Mouse (Mus musculus) ES-Bruce4 (cell line): ENCODE results near the gene Slc45a3. TPM values are rescaled to one million over a fixed set of nuclear protein-coding genes. Genes with fewer than 3 reads are reported as not detected.

Experiments
- H3K27ac ChIP-seq: 2 replicates; pipeline ENCODE4 v1.5.1; 2012; ENCODE audit warnings: low read length, inconsistent platforms; ENCODE audit not compliant: insufficient read depth
- H3K27me3 ChIP-seq: 2 replicates; pipeline ENCODE4 v1.6.1; 2012; ENCODE audit warnings: mild to moderate bottlenecking, low read length, inconsistent platforms; ENCODE audit not compliant: control insufficient read depth, poor library complexity, insufficient read depth, severe bottlenecking
- H3K36me3 ChIP-seq: 2 replicates; pipeline ENCODE4 v1.6.1; 2012; ENCODE audit warnings: inconsistent platforms, mild to moderate bottlenecking, low read length, moderate library complexity; ENCODE audit not compliant: control insufficient read depth, poor library complexity, insufficient read depth, severe bottlenecking
- H3K4me1 ChIP-seq: one replicate; pipeline ENCODE4 v1.8.1; 2011; ENCODE audit warnings: low read length; ENCODE audit not compliant: control insufficient read depth, insufficient read depth
- H3K4me3 ChIP-seq: 2 replicates; pipeline ENCODE4 v1.5.1; 2011; ENCODE audit warnings: low read depth, mild to moderate bottlenecking, low read length
- H3K9ac ChIP-seq: 2 replicates; pipeline ENCODE4 v1.6.1; 2012; ENCODE audit warnings: low read depth, mild to moderate bottlenecking, inconsistent platforms; ENCODE audit not compliant: poor library complexity, severe bottlenecking
- H3K9me3 ChIP-seq: replicated peaks from 2 replicates; pipeline ENCODE4 v1.6.1; 2012; ENCODE audit warnings: mild to moderate bottlenecking, low read length, inconsistent platforms; ENCODE audit not compliant: control insufficient read depth, poor library complexity, insufficient read depth, severe bottlenecking
- CTCF ChIP-seq: IDR thresholded peaks from one replicate; pipeline ENCODE4 v1.8.1; 2011; ENCODE audit warnings: low read depth, low read length
- EP300 ChIP-seq: IDR thresholded peaks from 2 replicates; pipeline ENCODE4 v1.6.1; 2011; ENCODE audit warnings: low read depth, low read length; ENCODE audit not compliant: insufficient read depth
- POLR2A ChIP-seq: IDR thresholded peaks from one replicate; pipeline ENCODE4 v1.8.1; 2011; ENCODE audit warnings: low read length; ENCODE audit not compliant: insufficient read depth
- polyA plus RNA-seq: library from polyadenylated mRNA; stranded (reverse); fragments of >200 nt; gene quantifications from 2 replicates; pipeline ENCODE4 v1.2.4, GENCODE M21; 2011; ENCODE audit warnings: low read depth; ENCODE audit not compliant: missing spikeins, insufficient read depth, insufficient read length

The Slc45a3 gene
- polyA plus RNA-seq, 1 experiment = 3.3 TPM

GRCm38 (mm10) chr1:132008881-132009644, 46.3 kb downstream of the Slc45a3 start:
- Histone ChIP-seq H3K4me1 (peaks cover 3% of the 10 kb centered on the region), H3K27ac (no peak overlapping the region), H3K27me3 (no peaks in the 10 kb centered on the region), H3K4me3 (peak overlapping the region; percentile 0; the same call in 1 of the 2 replicates), H3K9me3 (no peaks in the 10 kb centered on the region), H3K36me3 (no peaks in the 10 kb centered on the region), H3K9ac (peak overlapping the region; percentile 98)
- TF ChIP-seq CTCF (no peak), EP300 (no peak), POLR2A (no peak)

DNA sequence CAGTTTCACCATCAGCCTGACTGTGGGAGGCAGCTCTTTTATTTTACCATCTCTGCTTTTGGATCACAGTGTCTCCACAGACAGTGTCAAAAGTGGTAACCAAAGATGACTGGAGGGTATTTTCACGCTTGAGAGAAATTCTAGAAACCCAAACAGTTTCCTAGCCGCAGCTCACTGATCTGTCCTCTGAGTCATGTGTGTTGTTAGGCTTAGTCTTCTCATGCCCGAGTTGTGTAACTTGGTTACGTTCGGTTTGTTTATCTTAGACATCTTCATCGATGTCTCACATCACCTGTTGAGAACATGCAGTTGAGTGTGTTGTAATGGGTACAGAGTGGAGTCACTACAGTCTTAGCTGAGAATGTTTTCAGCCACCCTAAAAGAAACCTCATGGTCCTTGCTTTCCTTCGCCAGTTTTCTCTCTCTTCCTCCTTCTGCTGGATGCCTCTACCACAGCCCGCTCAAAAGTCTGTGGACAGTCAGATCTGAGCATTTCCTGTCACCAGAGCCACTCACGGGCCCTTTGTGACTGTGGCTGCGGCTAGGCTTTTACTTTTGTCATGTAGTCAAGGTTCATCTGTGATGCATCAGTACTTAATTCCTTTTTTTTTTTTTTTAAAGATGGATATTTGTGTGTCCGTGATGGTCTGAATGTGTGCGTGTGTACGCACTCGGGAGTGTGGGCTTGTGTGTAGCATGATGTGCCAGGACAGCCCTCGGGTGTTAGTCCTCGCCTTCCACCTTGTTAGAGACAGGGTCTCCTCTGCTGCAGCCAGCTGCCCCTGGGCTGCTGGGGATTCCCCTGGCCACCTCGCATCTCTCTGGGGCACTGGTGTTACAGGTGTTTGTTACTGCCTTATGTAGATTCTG, 48.1 kb downstream of the Slc45a3 start:
- H3K27me3 ChIP-seq = no peaks in the 10 kb centered on the region
- no peak for TF ChIP-seq POLR2A
- no peak for TF ChIP-seq CTCF
- TF ChIP-seq EP300 = no peak
- H3K4me1 ChIP-seq = peaks cover 3% of the 10 kb centered on the region
- no peak overlapping the region for H3K9ac ChIP-seq
- no peak overlapping the region for H3K4me3 ChIP-seq
- H3K27ac ChIP-seq = no peak overlapping the region
- no peaks in the 10 kb centered on the region for H3K36me3 ChIP-seq
- no peaks in the 10 kb centered on the region for H3K9me3 ChIP-seq

GRCm38 (mm10) chr1:132011785-132012184, 49.0 kb downstream of the Slc45a3 start:
- peaks cover 3% of the 10 kb centered on the region for H3K4me1 ChIP-seq
- H3K36me3 ChIP-seq = no peaks in the 10 kb centered on the region
- no peak overlapping the region for H3K27ac ChIP-seq
- no peak overlapping the region for H3K4me3 ChIP-seq
- H3K9ac ChIP-seq = no peak overlapping the region
- H3K9me3 ChIP-seq = no peaks in the 10 kb centered on the region
- H3K27me3 ChIP-seq = no peaks in the 10 kb centered on the region
- TF ChIP-seq CTCF (no peak), POLR2A (no peak), EP300 (no peak)

DNA sequence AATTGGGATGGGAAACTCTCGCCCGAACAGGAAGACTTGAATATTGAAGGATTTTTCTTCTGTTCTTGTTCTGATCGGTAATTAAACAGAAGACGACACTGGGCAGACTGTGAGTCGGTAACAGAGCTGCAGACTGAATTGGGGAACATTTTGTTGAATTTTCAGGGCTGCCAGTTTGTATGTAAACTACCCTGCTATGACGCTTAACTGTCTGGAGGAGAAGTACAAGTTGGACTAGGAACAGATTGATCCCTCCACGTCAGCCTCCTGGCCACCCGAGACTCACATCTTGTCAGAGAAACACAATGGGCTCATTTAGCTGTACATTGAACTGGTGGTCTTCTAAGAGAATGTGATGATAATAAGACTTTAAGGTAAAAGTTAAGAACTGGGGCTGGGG, 50.1 kb downstream of the Slc45a3 start:
- H3K4me3 ChIP-seq = no peak overlapping the region
- no peak overlapping the region for H3K9ac ChIP-seq
- no peak overlapping the region for H3K27ac ChIP-seq
- no peaks in the 10 kb centered on the region for H3K27me3 ChIP-seq
- TF ChIP-seq EP300 (no peak), POLR2A (no peak), CTCF (no peak)
- peaks cover 3% of the 10 kb centered on the region for H3K4me1 ChIP-seq
- H3K9me3 ChIP-seq = no peaks in the 10 kb centered on the region
- H3K36me3 ChIP-seq = peaks cover 5% of the 10 kb centered on the region

DNA sequence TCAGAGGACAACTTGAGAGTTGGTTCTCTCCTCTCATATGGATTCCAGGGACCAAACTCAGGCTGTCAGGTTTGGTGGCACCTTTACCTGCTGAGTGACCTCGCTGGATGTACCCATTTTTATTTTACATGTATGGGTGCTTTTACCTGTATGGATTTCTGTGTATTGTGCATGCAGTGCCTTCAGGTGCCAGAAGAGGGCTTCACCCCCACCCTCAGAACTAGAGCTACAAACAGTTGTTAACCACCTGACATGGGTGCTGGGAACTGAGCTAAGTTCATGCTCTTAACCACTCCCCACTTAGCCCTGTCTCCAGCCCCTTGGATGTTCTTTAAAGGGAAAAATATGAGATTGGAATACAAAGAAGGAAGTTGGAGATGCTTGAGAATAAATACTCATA, 52.0 kb downstream of the Slc45a3 start:
- Histone ChIP-seq H3K9me3 (no peaks in the 10 kb centered on the region), H3K27ac (no peak overlapping the region), H3K9ac (no peak overlapping the region), H3K27me3 (no peaks in the 10 kb centered on the region), H3K4me1 (peaks cover under 1% of the 10 kb centered on the region), H3K36me3 (peaks cover 20% of the 10 kb centered on the region), H3K4me3 (no peak overlapping the region)
- TF ChIP-seq CTCF (no peak), EP300 (no peak), POLR2A (no peak)
